Mouse (Mus musculus): ENCODE measurements around the gene Nedd4.

DNA sequence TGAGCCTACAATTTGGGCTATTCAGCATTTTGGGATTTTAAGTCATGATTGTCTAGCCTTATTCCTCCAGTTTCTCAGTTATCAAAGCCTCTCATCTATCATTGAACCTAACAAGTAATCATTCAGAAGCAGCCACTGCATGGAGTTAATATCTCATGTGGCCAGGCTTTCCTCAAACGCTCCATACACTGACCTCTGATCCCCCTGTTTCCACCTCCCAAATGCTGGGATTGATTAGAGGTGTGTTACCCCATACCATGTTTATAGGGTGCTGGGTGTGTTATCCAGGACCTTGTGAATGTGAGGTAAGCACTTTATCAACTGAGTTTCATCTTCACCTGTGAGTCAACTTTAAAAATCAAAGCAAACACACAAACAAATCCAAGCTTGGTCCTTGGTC is 28.7 kb downstream of the Nedd4 start:
- TF ChIP-seq POLR2A (IDR thresholded peaks at IDR 0.05; ENCODE audit: borderline replicate concordance, low read depth, low read length), result no peak
- no peak for TF ChIP-seq CTCF (IDR thresholded peaks at IDR 0.05; ENCODE audit: low read depth, low read length)

All from bone marrow macrophage, adult 2 months (primary cell).